ENCODE assay signal across 21 mouse cellular contexts in the genomic region with DNA sequence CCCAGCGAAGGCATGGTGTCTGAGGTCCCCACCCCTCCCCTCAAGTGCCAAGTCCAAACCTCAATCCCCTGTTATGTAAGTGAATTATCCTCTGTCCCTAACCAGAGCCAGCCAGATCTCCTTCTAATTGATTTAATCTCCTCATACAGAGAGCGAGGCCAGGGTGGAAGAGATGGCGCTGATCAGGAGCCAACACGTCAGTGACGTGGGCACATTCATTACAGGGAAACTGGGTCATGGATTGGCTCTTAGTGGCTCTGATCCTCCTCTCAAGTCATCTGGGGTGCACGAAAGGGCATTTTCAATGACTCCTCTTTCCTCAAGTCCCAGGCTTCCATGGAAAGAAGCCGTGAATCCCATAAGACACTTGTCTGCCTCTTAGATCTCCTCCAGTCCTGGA. TPM values are rescaled to one million over a fixed set of nuclear protein-coding genes. Genes with fewer than 3 reads are reported as not detected.
DNase-seq lines count a peak whose midpoint lies in the region; ATAC-seq and TF ChIP-seq lines count a peak whose summit lies in the region.
"Had no signal": no experiment of that assay in that cellular context is flagged by ENCODE, and none has a peak within 500 bp of the region (broad histone marks: within the 10 kb centered on the region; RNA-seq: fewer than 3 reads in every experiment).

No protein-coding gene starts in this region.

- H3K27ac ChIP-seq in gastrocnemius, adult 2 months = no peak overlapping the region

- H3K4me3 ChIP-seq in gastrocnemius, adult 2 months = no peak overlapping the region

- intact Hi-C loops in gastrocnemius, adult 2 months (cut with DNase I) = no loop called here
- intact Hi-C loops in gastrocnemius, postnatal 14 days (cut with DNase I; ENCODE audit: low total_unique reads) = no loop called here

- DNase-seq in gastrocnemius, adult 2 months = peak; percentile 10
- DNase-seq in gastrocnemius, postnatal 14 days = no peak
- DNase-seq in retina, postnatal 1 day = peak; percentile 80
- no peak for DNase-seq in retina, embryonic 14.5 days (ENCODE audit: low spot score)
- peak; percentile 81 for DNase-seq in MN1 (ENCODE audit: low spot score)
- DNase-seq: adrenal gland, adult 2 months; adrenal gland, adult 8-10 months; adrenal gland, postnatal 10 days; adrenal gland, postnatal 14 days; adrenal gland, postnatal 25 days; adrenal gland, postnatal 36 days; B cell, adult 2 months; cerebellum, adult 11 months; cerebellum, adult 11-12 months; cerebellum, adult 18-20 months; cerebellum, adult 2 months had no signal

- no peak for ATAC-seq in megakaryocyte-erythroid progenitor cell, adult 5-6 weeks (replicated peaks; ENCODE audit: low FRiP score, low TSS enrichment, poor library complexity, severe bottlenecking)
- ATAC-seq: activated CD4-positive, CD25-positive, alpha-beta regulatory T cell, adult 4 months; CD4-positive, CD25-positive, alpha-beta regulatory T cell, adult 4 months; Patski had no signal

- no peak for TF ChIP-seq CTCF in gastrocnemius, adult 2 months (IDR thresholded peaks at IDR 0.05)

RNA-seq across cellular contexts. Expression of gene Tpbgl, which starts 17.8 kb away (rescaled TPM):
- total RNA-seq in gastrocnemius, adult 2 months (2021) = 10 to 100 TPM; 47.8 to 69.3 TPM
- total RNA-seq in gastrocnemius, postnatal 14 days (2021) = 10 to 100 TPM; 38.7 to 43.2 TPM
- 0.35 TPM in 1 of 2 replicates, not detected in the other for total RNA-seq in megakaryocyte-erythroid progenitor cell, adult 5-6 weeks (2014; fragmentation: Nextera tagmentation)
- total RNA-seq in megakaryocyte-erythroid progenitor cell, adult 5-6 weeks (2017) = 0.05 TPM in 1 of 2 replicates, not detected in the other
- total RNA-seq: MEL had no signal

Comparison
In these comparisons a context has a peak if more than half of its experiments do, and no peak if none do; other contexts are left out.
1. DNase-seq: peak in gastrocnemius, adult 2 months (single experiment), retina, postnatal 1 day (single experiment) and MN1 (single experiment); none in gastrocnemius, postnatal 14 days (single experiment) and retina, embryonic 14.5 days (single experiment).
2. RNA of gene Tpbgl, which starts 17.8 kb away (total RNA-seq): 47.8 to 69.3 TPM in gastrocnemius, adult 2 months and 38.7 to 43.2 TPM in gastrocnemius, postnatal 14 days; 0.05 to 0.35 TPM in megakaryocyte-erythroid progenitor cell, adult 5-6 weeks; every median in the first group is over 10 times any median in the second.